Mouse (Mus musculus) neural tube, embryonic 15.5 days (tissue): ENCODE measurements around the gene Lrrc1. TPM values are rescaled to one million over a fixed set of nuclear protein-coding genes. Genes with fewer than 3 reads are reported as not detected.

Experiments
- ATAC-seq: fragments of 200-750 bp; cut with Nextera tagmentation; 2 replicates; pipeline ENCODE4 v1.8.0; 2017; ENCODE audit warnings: mild to moderate bottlenecking, moderate TSS enrichment, moderate library complexity; ENCODE audit not compliant: low FRiP score
- H3K27ac ChIP-seq: fragments of 300-500 bp; sonication (generic); replicated peaks from 2 replicates; pipeline ENCODE4 v1.5.1; 2015; ENCODE audit warnings: mild to moderate bottlenecking, inconsistent platforms
- H3K27me3 ChIP-seq: fragments of 300-500 bp; sonication (generic); replicated peaks from 2 replicates; pipeline ENCODE4 v1.6.1; 2015; ENCODE audit warnings: inconsistent platforms
- H3K36me3 ChIP-seq: fragments of 300-500 bp; sonication (generic); 2 replicates; pipeline ENCODE4 v1.6.1; 2015; ENCODE audit warnings: inconsistent platforms
- H3K4me1 ChIP-seq: fragments of 300-500 bp; sonication (generic); 2 replicates; pipeline ENCODE4 v1.6.1; 2015; ENCODE audit warnings: inconsistent platforms
- H3K4me2 ChIP-seq: fragments of 300-500 bp; sonication (generic); 2 replicates; pipeline ENCODE4 v1.6.1; 2015; ENCODE audit warnings: inconsistent platforms, mild to moderate bottlenecking, moderate library complexity
- H3K4me3 ChIP-seq: fragments of 300-500 bp; sonication (generic); replicated peaks from 2 replicates; pipeline ENCODE4 v1.5.1; 2015; ENCODE audit warnings: mild to moderate bottlenecking, inconsistent platforms
- H3K9ac ChIP-seq: fragments of 300-500 bp; sonication (generic); replicated peaks from 2 replicates; pipeline ENCODE4 v1.6.1; 2015; ENCODE audit warnings: mild to moderate bottlenecking, inconsistent platforms
- H3K9me3 ChIP-seq: fragments of 300-500 bp; sonication (generic); replicated peaks from 2 replicates; pipeline ENCODE4 v1.6.1; 2016; ENCODE audit warnings: inconsistent platforms
- WGBS: fragments of 180-500 bp; shearing (Covaris S2); methylation state at CpG from one replicate; pipeline ENCODE4 v1.1.7; 2015; ENCODE audit warnings: mixed read lengths; 5-methylcytosine and 5-hydroxymethylcytosine counted together
- polyA plus RNA-seq: library from polyadenylated mRNA; unstranded; fragments of >200 nt; fragmentation: Nextera tagmentation; extraction: Ambion mirVana; gene quantifications from 2 replicates; pipeline ENCODE4 v1.2.1, GENCODE M21; 2015

Lrrc1 gene
- polyA plus RNA-seq, 1 experiment from 2014 or later: 4.8 TPM

DNA sequence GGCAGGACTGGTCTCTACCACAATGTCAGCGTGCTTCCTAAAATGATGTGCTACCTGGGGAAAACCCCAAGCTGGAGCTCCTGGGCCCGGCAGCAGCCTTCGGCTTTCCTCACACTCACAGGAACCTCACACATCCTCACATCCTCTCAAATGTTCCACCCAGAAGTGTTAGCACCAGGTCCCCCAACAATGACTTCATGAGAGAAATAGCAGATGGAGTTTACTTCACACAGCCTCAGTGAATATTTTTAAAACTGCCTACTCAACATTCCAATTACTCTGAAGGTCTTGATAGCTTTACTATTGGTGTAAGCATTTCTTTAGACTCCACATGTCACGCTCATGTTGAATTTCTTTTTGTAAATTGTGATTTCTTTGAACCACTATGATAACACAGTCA is 27.2 kb upstream of the Lrrc1 start:
- H3K4me1 ChIP-seq: no peaks in the 10 kb centered on the region
- no peak overlapping the region for H3K27ac ChIP-seq
- H3K36me3 ChIP-seq: no peaks in the 10 kb centered on the region
- WGBS: 88% methylated on average over 4 of the region's 4 CpGs
- ATAC-seq: no peak
- H3K9me3 ChIP-seq: no peaks in the 10 kb centered on the region
- H3K9ac ChIP-seq: no peak overlapping the region
- no peaks in the 10 kb centered on the region for H3K27me3 ChIP-seq
- H3K4me2 ChIP-seq: no peak overlapping the region
- no peak overlapping the region for H3K4me3 ChIP-seq

DNA sequence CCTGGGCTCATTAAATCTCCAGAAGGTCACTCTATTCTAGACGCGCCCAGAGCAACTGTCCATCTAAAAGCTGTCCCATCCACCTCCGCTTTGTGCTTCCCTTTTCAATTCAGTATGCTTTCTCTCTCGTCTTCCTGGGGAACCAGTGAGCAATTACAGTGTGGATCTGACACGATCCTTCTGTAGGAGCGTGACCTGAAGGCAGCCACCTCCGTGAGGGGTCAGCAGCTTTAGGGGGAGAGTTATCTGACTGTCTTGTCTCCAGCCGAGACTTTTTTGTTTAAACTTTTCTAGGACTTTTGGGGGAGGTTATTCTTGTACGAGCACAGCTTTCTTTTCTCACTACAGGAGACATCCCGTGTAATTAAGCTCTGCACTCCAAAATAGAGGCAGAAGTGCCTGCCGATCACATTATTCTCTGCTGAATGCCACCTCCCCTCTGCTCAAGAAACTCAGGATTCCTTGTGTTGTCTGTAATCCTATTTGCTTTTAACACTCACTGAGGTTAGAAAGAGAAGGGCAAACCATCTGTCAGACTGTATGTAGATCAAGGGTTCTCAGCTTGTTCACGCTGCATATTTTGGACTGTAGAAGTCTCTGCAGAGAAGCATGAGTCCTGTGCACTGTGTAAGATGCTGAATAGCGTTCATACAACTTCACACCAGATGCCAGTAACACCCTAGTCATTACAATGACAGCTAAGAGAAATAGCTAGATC is 24.3 kb upstream of the Lrrc1 start:
- H3K9ac ChIP-seq: no peak overlapping the region
- WGBS: 53% methylated on average over 13 of the region's 13 CpGs
- no peaks in the 10 kb centered on the region for H3K9me3 ChIP-seq
- H3K4me2 ChIP-seq: no peak overlapping the region
- no peak overlapping the region for H3K27ac ChIP-seq
- no peaks in the 10 kb centered on the region for H3K36me3 ChIP-seq
- no peaks in the 10 kb centered on the region for H3K27me3 ChIP-seq
- H3K4me3 ChIP-seq: no peak overlapping the region
- no peaks in the 10 kb centered on the region for H3K4me1 ChIP-seq
- ATAC-seq: no peak

DNA sequence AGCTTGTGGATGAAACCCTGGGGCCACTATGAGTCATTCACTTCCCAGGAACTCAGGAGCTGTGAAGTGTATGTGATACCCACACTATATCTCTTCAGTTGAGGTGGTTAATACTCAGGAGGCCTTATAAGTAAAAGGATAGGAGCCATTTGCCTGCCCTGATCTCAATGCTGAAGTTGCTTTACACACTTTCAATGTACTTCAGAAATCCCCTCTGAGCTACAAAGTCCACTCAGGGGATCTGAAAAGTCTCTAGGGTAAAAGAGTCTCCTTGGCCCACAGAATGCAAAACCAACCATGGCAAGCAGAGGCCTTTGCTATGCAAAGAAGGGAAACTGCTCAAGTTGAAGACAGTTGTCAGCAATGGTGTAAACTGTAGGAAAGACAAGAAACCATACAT is 17.2 kb upstream of the Lrrc1 start:
- Histone ChIP-seq H3K4me2 (no peak overlapping the region), H3K36me3 (no peaks in the 10 kb centered on the region), H3K9ac (no peak overlapping the region), H3K27me3 (no peaks in the 10 kb centered on the region), H3K4me3 (no peak overlapping the region), H3K4me1 (no peaks in the 10 kb centered on the region), H3K27ac (no peak overlapping the region), H3K9me3 (no peaks in the 10 kb centered on the region)
- ATAC-seq: no peak

DNA sequence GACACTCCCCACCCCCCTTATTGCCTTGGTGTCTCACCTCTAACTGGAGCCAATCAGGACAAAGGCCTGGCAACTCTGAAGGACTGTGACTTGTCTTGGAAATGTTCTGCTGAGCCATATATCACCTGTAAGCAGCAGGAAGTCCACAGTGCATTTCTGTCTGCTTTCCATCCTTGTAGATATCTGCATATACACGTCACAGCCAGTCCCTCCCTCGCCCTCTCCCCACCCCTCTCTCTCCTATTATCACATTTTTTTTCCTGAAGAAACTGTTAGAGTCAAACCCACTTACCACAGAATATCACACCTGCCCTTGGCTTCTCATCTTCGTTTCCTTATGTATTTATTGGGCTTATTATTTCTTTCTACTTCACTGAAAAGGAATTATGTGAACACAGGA is 13.3 kb upstream of the Lrrc1 start:
- H3K36me3 ChIP-seq: no peaks in the 10 kb centered on the region
- 66% methylated on average over 3 of the region's 3 CpGs for WGBS
- ATAC-seq: no peak

DNA sequence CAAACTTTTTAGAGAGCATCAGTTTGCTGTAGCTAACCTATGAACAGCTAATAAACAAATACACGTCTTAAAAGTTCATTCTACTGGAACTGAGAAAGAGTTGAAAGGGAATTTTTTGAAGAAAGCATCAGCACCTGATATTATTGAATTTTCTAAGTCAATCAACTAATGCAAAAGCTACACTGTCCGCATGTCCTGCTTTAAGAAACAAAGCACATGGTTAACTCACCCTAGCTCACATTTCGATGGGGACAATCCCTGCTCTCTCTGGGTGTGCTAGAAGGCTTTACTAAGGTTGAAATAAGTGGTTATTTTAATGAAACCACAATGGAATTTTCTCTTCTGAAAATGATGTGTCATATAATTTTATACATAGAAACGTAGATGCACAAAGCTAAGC is 12.5 kb upstream of the Lrrc1 start:
- 88% methylated on average over 4 of the region's 4 CpGs for WGBS
- H3K4me1 ChIP-seq: no peaks in the 10 kb centered on the region
- no peaks in the 10 kb centered on the region for H3K36me3 ChIP-seq
- no peak for ATAC-seq
- no peak overlapping the region for H3K9ac ChIP-seq
- H3K4me3 ChIP-seq: no peak overlapping the region
- no peaks in the 10 kb centered on the region for H3K9me3 ChIP-seq
- H3K27me3 ChIP-seq: no peaks in the 10 kb centered on the region
- H3K4me2 ChIP-seq: no peak overlapping the region
- no peak overlapping the region for H3K27ac ChIP-seq

More for the DNA sequence above, 13.3 kb upstream of the Lrrc1 start:
- Histone ChIP-seq H3K27ac (no peak overlapping the region), H3K4me3 (no peak overlapping the region), H3K9me3 (no peaks in the 10 kb centered on the region), H3K4me2 (no peak overlapping the region), H3K4me1 (no peaks in the 10 kb centered on the region), H3K9ac (no peak overlapping the region), H3K27me3 (no peaks in the 10 kb centered on the region)

DNA sequence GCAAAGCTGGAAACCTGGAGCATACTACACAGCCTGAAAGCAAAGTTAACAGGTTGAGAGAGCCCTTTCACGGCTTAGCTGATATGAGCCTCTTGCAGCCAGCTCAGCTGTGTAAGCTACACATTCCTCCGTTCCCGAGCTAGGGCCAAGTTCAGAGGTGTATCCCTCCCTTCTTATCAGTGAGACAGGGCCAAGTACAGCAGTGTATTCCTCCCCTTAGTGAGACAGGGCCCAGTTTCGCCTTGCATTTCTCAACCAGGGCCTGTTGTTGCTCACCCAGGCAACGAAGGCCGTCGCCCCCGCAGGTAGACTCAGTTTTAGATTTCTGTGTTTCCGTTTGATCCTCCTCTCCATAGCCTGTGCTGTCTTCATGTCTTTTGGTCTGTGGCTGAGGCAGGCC is 11.8 kb upstream of the Lrrc1 start:
- WGBS: 92% methylated on average over 9 of the region's 9 CpGs
- Histone ChIP-seq H3K4me2 (no peak overlapping the region), H3K27ac (no peak overlapping the region), H3K4me3 (no peak overlapping the region), H3K27me3 (no peaks in the 10 kb centered on the region), H3K9ac (no peak overlapping the region), H3K4me1 (no peaks in the 10 kb centered on the region), H3K9me3 (no peaks in the 10 kb centered on the region), H3K36me3 (no peaks in the 10 kb centered on the region)
- ATAC-seq: no peak

DNA sequence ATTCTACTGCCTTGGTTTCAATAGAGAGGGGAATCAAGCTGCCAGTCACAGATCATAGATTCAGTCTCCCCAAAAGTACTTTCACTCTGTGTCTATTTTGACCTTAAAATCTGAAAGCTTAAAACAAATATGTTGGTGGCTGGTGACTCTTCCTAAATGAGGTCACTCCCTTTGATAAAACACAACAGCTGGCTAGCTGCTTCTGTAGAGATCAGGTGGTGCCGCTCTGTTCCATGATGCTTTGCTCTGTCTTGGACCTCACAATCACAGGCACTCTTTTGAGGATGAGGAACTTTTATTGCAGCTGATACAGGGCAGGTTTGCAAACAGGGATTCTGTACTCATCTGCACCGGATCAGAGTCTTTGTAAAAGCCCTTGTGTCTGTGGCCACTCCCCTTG is 8.8 kb upstream of the Lrrc1 start:
- Histone ChIP-seq H3K27me3 (no peaks in the 10 kb centered on the region), H3K27ac (no peak overlapping the region), H3K4me3 (no peak overlapping the region), H3K4me2 (no peak overlapping the region), H3K36me3 (no peaks in the 10 kb centered on the region), H3K9me3 (no peaks in the 10 kb centered on the region), H3K4me1 (no peaks in the 10 kb centered on the region), H3K9ac (no peak overlapping the region)
- no peak for ATAC-seq
- WGBS: 63% methylated on average over 2 of the region's 2 CpGs

DNA sequence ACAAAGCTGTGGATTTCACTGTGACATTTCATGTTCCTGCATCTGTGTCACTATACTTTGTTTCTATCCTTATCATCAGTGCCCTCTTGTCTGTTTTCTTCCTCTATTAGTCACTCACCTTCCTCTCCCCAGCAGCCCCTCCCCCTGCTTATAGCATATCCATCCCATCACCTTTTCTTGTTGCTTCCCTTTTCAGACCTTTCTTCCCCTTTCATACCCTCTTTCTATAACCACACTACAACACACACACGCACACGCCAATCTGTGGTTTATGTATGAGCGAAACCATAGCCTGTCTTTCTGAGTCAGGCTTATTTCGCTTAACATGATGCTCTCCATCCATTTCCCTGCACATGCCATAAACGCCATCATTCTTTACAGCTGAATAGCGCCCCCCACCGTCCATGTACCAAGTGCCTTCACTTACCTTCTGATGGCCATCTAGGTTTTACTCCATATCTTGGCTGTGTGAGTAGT is 6.4 kb upstream of the Lrrc1 start:
- H3K4me2 ChIP-seq: no peak overlapping the region
- no peaks in the 10 kb centered on the region for H3K4me1 ChIP-seq
- H3K27me3 ChIP-seq: no peaks in the 10 kb centered on the region; the same call in 1 of the 2 replicates
- H3K4me3 ChIP-seq: no peak overlapping the region
- H3K9me3 ChIP-seq: no peaks in the 10 kb centered on the region
- 69% methylated on average over 7 of the region's 7 CpGs for WGBS
- no peak overlapping the region for H3K27ac ChIP-seq
- H3K9ac ChIP-seq: no peak overlapping the region
- no peak for ATAC-seq
- H3K36me3 ChIP-seq: no peaks in the 10 kb centered on the region

DNA sequence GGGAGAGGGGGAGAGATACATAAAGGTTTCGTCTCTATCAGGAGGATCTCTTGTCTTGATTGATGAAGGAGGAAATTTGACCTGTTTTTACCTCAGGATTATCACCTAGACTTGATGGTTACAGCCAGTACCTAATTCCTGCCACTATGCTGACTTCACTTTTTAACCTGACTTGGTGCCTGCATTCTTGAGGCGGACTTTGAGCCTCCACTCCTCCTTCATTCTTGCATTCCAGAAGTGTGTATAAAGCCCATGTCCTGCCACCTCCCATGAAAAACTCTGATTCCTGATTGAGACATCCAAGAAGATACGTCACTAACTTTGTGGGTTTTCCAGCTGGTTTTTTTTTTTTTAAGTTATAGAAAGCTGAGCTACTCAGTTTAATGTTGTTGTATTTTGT is 1.3 kb upstream of the Lrrc1 start:
- ATAC-seq: no peak

DNA sequence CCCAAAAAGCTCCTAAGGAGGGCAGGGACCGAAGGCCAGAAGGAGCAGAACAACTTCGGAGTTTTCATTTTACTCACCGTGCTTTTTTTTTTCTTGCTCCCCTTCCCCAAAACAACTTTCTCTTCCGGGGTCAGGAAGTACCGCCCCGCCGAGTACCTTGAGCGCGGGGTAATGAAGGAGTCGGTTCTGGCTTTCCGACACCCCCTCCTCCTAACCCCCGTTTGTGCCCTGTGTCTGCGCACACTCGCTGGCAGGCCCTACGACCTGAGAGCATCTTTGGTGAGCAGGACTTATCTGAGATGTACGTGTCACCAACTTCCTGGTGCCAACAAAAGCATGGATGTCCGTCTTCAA is 375 bp upstream of the Lrrc1 start:
- Histone ChIP-seq H3K4me2 (peak overlapping the region; percentile 100), H3K36me3 (no peaks in the 10 kb centered on the region), H3K9ac (peak overlapping the region; percentile 72), H3K4me1 (peaks cover 30% of the 10 kb centered on the region), H3K4me3 (peak overlapping the region; percentile 76), H3K9me3 (no peaks in the 10 kb centered on the region), H3K27ac (peak overlapping the region; percentile 74), H3K27me3 (no peaks in the 10 kb centered on the region; the same call in 1 of the 2 replicates)
- ATAC-seq: peak; percentile 33; the same call in 1 of the 2 replicates
- WGBS: 1% methylated on average over 17 of the region's 17 CpGs

More for the DNA sequence above, 1.3 kb upstream of the Lrrc1 start:
- no peak overlapping the region for H3K27ac ChIP-seq
- H3K9me3 ChIP-seq: no peaks in the 10 kb centered on the region
- H3K4me2 ChIP-seq: no peak overlapping the region
- H3K9ac ChIP-seq: no peak overlapping the region
- H3K36me3 ChIP-seq: no peaks in the 10 kb centered on the region
- H3K27me3 ChIP-seq: no peaks in the 10 kb centered on the region; the same call in 1 of the 2 replicates
- peaks cover 30% of the 10 kb centered on the region for H3K4me1 ChIP-seq
- H3K4me3 ChIP-seq: no peak overlapping the region
- WGBS: 65% methylated on average over 3 of the region's 3 CpGs

DNA sequence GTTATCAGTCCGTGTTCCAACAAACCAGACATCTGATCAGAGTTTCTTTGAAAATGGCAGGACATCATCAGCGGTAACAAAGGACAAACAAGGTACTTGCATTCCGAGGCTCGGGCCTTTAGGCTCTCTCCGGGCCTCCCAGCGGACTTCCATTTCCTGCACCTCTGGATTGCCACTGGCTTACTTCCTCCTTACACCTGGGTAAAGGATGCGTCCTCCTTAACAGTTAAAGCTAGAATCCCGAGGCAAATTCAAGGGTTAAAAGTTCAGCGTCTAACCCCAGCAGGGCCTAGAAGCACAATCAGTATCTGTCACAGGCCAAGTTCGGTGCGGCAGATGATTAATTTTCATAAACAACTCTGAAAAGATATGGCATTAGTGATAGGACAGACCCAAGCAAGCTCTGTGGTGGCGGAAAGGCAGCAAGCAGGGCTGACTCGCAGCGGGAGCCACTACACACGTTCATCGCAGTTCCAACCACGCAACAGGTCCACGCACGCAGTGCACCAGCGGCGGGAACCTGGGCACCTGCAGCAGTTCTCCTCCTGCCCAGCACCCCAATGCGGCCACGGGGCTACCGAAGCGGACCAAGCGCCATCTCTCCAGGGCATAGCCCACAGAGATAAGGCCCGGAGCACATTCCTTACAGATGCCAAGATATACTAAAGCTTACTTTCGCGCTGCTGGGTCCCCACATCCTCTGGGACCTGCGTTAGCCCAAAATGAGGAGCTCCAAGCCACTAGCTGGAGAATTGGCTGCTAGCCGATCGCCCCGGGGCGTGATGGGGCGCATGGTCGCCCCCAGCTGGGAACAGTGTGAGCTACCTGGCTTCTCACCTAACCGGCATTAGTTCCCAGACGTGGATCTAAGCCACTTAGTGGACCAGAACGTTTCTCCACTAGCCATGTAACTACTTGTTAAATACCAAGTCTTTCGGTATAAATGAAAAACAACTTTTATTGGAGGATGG is 1.0 kb downstream of the Lrrc1 start:
- peak overlapping the region; percentile 72 for H3K9ac ChIP-seq
- no peak overlapping the region for H3K27ac ChIP-seq
- H3K4me1 ChIP-seq: peaks cover 30% of the 10 kb centered on the region
- peak overlapping the region; percentile 100 for H3K4me2 ChIP-seq
- WGBS: 2% methylated on average over 40 of the region's 40 CpGs
- peak overlapping the region; percentile 76 for H3K4me3 ChIP-seq
- H3K27me3 ChIP-seq: no peaks in the 10 kb centered on the region; the same call in 1 of the 2 replicates
- no peaks in the 10 kb centered on the region for H3K36me3 ChIP-seq
- peak; percentile 45; the same call in 1 of the 2 replicates for ATAC-seq
- no peaks in the 10 kb centered on the region for H3K9me3 ChIP-seq

DNA sequence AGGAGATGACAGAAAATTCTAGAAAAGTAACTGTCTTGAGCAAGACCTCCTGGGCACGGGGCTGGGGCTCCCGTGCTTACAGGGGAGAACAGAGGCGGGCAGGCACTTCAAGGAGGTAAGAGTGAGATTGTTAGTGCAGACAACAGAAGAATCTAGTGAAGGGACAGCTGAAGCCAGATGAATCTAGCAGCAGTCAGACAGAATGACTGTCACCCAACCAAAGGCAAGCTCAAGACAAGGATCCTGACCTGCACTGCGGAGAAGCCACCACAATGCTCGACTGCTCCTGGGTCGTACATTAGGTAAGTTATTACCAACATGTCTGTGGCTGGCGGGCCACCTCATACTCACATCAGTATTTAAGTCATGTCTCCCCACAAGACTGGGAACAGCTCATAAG is 3.1 kb downstream of the Lrrc1 start:
- no peaks in the 10 kb centered on the region for H3K9me3 ChIP-seq
- no peak overlapping the region for H3K4me2 ChIP-seq
- peaks cover 30% of the 10 kb centered on the region for H3K4me1 ChIP-seq
- H3K27me3 ChIP-seq: no peaks in the 10 kb centered on the region
- H3K27ac ChIP-seq: no peak overlapping the region
- no peak overlapping the region for H3K4me3 ChIP-seq
- ATAC-seq: no peak
- 94% methylated on average over 7 of the region's 7 CpGs for WGBS
- no peaks in the 10 kb centered on the region for H3K36me3 ChIP-seq
- H3K9ac ChIP-seq: no peak overlapping the region
